Mouse (Mus musculus) neural tube, embryonic 15.5 days (tissue): ENCODE results near the gene March6. TPM values are rescaled to one million over a fixed set of nuclear protein-coding genes. Genes with fewer than 3 reads are reported as not detected.

Source experiments
- ATAC-seq: fragments of 200-750 bp; cut with Nextera tagmentation; 2 replicates; pipeline ENCODE4 v1.8.0; 2017; ENCODE audit warnings: mild to moderate bottlenecking, moderate TSS enrichment, moderate library complexity; ENCODE audit not compliant: low FRiP score
- H3K27ac ChIP-seq: fragments of 300-500 bp; sonication (generic); replicated peaks from 2 replicates; pipeline ENCODE4 v1.5.1; 2015; ENCODE audit warnings: mild to moderate bottlenecking, inconsistent platforms
- H3K27me3 ChIP-seq: fragments of 300-500 bp; sonication (generic); replicated peaks from 2 replicates; pipeline ENCODE4 v1.6.1; 2015; ENCODE audit warnings: inconsistent platforms
- H3K36me3 ChIP-seq: fragments of 300-500 bp; sonication (generic); 2 replicates; pipeline ENCODE4 v1.6.1; 2015; ENCODE audit warnings: inconsistent platforms
- H3K4me1 ChIP-seq: fragments of 300-500 bp; sonication (generic); 2 replicates; pipeline ENCODE4 v1.6.1; 2015; ENCODE audit warnings: inconsistent platforms
- H3K4me2 ChIP-seq: fragments of 300-500 bp; sonication (generic); 2 replicates; pipeline ENCODE4 v1.6.1; 2015; ENCODE audit warnings: inconsistent platforms, mild to moderate bottlenecking, moderate library complexity
- H3K4me3 ChIP-seq: fragments of 300-500 bp; sonication (generic); replicated peaks from 2 replicates; pipeline ENCODE4 v1.5.1; 2015; ENCODE audit warnings: mild to moderate bottlenecking, inconsistent platforms
- H3K9ac ChIP-seq: fragments of 300-500 bp; sonication (generic); replicated peaks from 2 replicates; pipeline ENCODE4 v1.6.1; 2015; ENCODE audit warnings: mild to moderate bottlenecking, inconsistent platforms
- H3K9me3 ChIP-seq: fragments of 300-500 bp; sonication (generic); replicated peaks from 2 replicates; pipeline ENCODE4 v1.6.1; 2016; ENCODE audit warnings: inconsistent platforms
- WGBS: fragments of 180-500 bp; shearing (Covaris S2); methylation state at CpG from one replicate; pipeline ENCODE4 v1.1.7; 2015; ENCODE audit warnings: mixed read lengths; 5-methylcytosine and 5-hydroxymethylcytosine counted together
- polyA plus RNA-seq: library from polyadenylated mRNA; unstranded; fragments of >200 nt; fragmentation: Nextera tagmentation; extraction: Ambion mirVana; gene quantifications from 2 replicates; pipeline ENCODE4 v1.2.1, GENCODE M21; 2015

Gene March6
- polyA plus RNA-seq, 1 experiment from 2014 or later = 63.2 TPM

DNA sequence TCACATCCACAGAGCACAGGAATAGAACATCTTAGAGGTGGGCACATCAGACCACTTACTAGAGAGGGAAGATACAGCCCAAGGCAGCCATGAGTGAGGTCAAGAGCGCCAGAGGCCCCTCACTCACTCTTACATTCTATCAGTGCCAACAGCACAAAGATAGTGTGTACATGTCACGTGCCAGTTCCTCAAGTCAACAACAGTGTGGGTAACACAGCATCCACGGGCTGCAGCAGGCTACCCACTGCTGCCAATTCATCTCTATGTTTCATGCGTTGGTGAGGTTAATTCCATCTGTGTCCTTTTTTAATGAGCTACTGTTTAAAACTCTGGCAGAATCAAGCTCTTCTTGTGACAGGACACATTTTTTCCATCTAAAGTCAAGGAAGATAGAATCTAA is 88.2 kb downstream of the March6 start:
- H3K27ac ChIP-seq = no peak overlapping the region
- H3K4me3 ChIP-seq = no peak overlapping the region
- no peaks in the 10 kb centered on the region for H3K27me3 ChIP-seq
- H3K9me3 ChIP-seq = no peaks in the 10 kb centered on the region
- no peak overlapping the region for H3K4me2 ChIP-seq
- 91% methylated on average over 4 of the region's 4 CpGs for WGBS
- H3K36me3 ChIP-seq = no peaks in the 10 kb centered on the region
- no peak overlapping the region for H3K9ac ChIP-seq
- ATAC-seq = no peak
- H3K4me1 ChIP-seq = 0 out of 2 replicates have a peak, but pooled peaks cover 3% of the 10 kb centered on the region

- Histone ChIP-seq H3K27me3 (no peaks in the 10 kb centered on the region), H3K9me3 (no peaks in the 10 kb centered on the region), H3K4me2 (no peak overlapping the region), H3K9ac (no peak overlapping the region), H3K4me3 (no peak overlapping the region), H3K4me1 (0 out of 2 replicates have a peak, but pooled peaks cover 2% of the 10 kb centered on the region), H3K27ac (no peak overlapping the region), H3K36me3 (no peaks in the 10 kb centered on the region)
- WGBS = 78% methylated on average over 6 of the region's 6 CpGs
- no peak for ATAC-seq
Measured at GRCm38 (mm10) chr15:31441996-31442395, 88.9 kb downstream of the March6 start.

GRCm38 (mm10) chr15:31436811-31437210 is 94.0 kb downstream of the March6 start:
- H3K27ac ChIP-seq = no peak overlapping the region

DNA sequence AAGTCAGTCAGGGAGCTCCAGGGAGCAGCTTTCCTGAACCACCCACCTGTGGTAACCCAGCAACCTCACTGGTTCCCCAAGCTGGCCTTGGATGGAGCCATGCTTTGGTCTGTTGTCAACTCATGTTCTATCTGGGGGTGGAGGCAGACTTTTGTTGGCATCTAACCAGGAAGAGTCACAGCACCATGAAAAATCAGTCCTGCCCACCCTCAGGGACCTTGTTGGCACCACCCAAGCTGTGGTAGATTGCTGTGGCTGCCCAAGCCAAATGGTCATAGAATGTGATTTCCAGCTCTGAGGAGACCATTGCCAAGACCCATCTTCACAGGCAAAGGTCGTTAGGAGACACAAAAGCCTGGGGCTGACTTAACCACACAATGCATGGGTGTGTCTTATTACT is 94.8 kb downstream of the March6 start:
- ATAC-seq = no peak
- no peaks in the 10 kb centered on the region for H3K27me3 ChIP-seq
- no peaks in the 10 kb centered on the region for H3K4me1 ChIP-seq
- H3K36me3 ChIP-seq = no peaks in the 10 kb centered on the region
- H3K9ac ChIP-seq = no peak overlapping the region
- H3K9me3 ChIP-seq = no peaks in the 10 kb centered on the region
- no peak overlapping the region for H3K27ac ChIP-seq
- H3K4me3 ChIP-seq = no peak overlapping the region
- H3K4me2 ChIP-seq = no peak overlapping the region
- WGBS = 50% methylated on average over 1 of the region's 1 CpGs

More at GRCm38 (mm10) chr15:31436811-31437210, 94.0 kb downstream of the March6 start:
- Histone ChIP-seq H3K4me3 (no peak overlapping the region), H3K36me3 (no peaks in the 10 kb centered on the region), H3K9ac (no peak overlapping the region), H3K9me3 (no peaks in the 10 kb centered on the region), H3K4me1 (no peaks in the 10 kb centered on the region), H3K4me2 (no peak overlapping the region), H3K27me3 (no peaks in the 10 kb centered on the region)
- no peak for ATAC-seq
- 82% methylated on average over 2 of the region's 2 CpGs for WGBS

- Histone ChIP-seq H3K9me3 (no peaks in the 10 kb centered on the region), H3K4me2 (no peak overlapping the region), H3K4me1 (no peaks in the 10 kb centered on the region), H3K4me3 (no peak overlapping the region), H3K27ac (no peak overlapping the region), H3K36me3 (no peaks in the 10 kb centered on the region), H3K27me3 (no peaks in the 10 kb centered on the region), H3K9ac (no peak overlapping the region)
- no peak for ATAC-seq
- WGBS = 80% methylated on average over 7 of the region's 7 CpGs
Measured at GRCm38 (mm10) chr15:31433768-31434167, 97.1 kb downstream of the March6 start.

GRCm38 (mm10) chr15:31431847-31432246 is 99.0 kb downstream of the March6 start:
- H3K4me1 ChIP-seq = no peaks in the 10 kb centered on the region
- H3K9me3 ChIP-seq = no peaks in the 10 kb centered on the region
- no peak overlapping the region for H3K9ac ChIP-seq
- H3K36me3 ChIP-seq = no peaks in the 10 kb centered on the region
- no peaks in the 10 kb centered on the region for H3K27me3 ChIP-seq
- no peak overlapping the region for H3K4me2 ChIP-seq
- ATAC-seq = no peak
- WGBS = 90% methylated on average over 8 of the region's 8 CpGs
- H3K4me3 ChIP-seq = no peak overlapping the region
- H3K27ac ChIP-seq = no peak overlapping the region

GRCm38 (mm10) chr15:31430014-31430413 is 100.8 kb downstream of the March6 start:
- no peaks in the 10 kb centered on the region for H3K36me3 ChIP-seq
- 69% methylated on average over 2 of the region's 2 CpGs for WGBS
- H3K4me2 ChIP-seq = no peak overlapping the region
- H3K27ac ChIP-seq = no peak overlapping the region
- peaks cover 6% of the 10 kb centered on the region for H3K4me1 ChIP-seq
- H3K27me3 ChIP-seq = no peaks in the 10 kb centered on the region
- no peak overlapping the region for H3K4me3 ChIP-seq
- H3K9ac ChIP-seq = no peak overlapping the region
- H3K9me3 ChIP-seq = no peaks in the 10 kb centered on the region
- ATAC-seq = no peak

DNA sequence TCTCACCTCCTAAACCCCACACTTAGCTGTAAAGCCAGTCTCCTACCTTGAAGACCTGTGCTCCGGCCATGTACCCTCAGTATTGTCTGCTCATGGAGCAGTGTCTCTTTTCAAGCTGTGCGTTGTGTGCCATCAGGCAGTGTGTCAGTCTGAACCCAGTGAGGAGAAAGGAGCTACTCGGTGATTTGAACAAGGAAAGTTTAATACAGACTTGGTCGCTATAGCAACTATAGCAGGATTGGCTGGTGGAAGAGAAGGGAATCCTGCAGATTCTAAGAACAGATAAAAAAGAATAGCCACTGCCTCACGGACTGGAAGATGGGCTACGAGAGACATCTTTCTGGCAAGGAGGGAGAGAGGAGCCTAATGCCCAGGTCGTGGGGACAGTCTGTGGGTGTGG is 101.4 kb downstream of the March6 start:
- no peak for ATAC-seq
- peaks cover 6% of the 10 kb centered on the region for H3K4me1 ChIP-seq

DNA sequence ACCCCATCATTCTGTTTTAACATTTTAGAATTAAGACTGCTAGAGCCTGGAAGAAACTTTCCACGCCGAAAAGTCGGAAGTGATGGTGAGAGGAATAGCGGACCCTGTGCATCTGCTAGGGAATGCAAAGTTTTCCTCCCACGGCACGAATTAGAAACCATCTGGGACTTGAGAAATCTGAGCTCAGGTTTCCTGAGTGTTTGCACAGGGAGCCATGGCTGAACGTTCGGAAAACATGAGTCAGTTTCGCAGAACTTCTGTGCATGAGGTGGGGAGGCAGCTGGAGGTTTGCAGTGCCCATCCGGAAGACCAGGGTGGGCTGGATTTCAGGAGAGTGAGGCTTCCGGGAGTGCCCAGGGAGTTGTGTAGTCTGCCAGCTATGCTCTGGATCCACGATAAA is 102.3 kb downstream of the March6 start:
- Histone ChIP-seq H3K36me3 (no peaks in the 10 kb centered on the region), H3K27ac (no peak overlapping the region), H3K9ac (no peak overlapping the region), H3K4me3 (no peak overlapping the region), H3K4me2 (no peak overlapping the region), H3K4me1 (peaks cover 6% of the 10 kb centered on the region), H3K27me3 (no peaks in the 10 kb centered on the region), H3K9me3 (no peaks in the 10 kb centered on the region)
- no peak for ATAC-seq
- 85% methylated on average over 12 of the region's 12 CpGs for WGBS

More for the DNA sequence above, 101.4 kb downstream of the March6 start:
- WGBS = 62% methylated on average over 7 of the region's 7 CpGs
- Histone ChIP-seq H3K9me3 (no peaks in the 10 kb centered on the region), H3K4me3 (no peak overlapping the region), H3K4me2 (no peak overlapping the region), H3K27ac (no peak overlapping the region), H3K27me3 (no peaks in the 10 kb centered on the region), H3K36me3 (no peaks in the 10 kb centered on the region), H3K9ac (no peak overlapping the region)

DNA sequence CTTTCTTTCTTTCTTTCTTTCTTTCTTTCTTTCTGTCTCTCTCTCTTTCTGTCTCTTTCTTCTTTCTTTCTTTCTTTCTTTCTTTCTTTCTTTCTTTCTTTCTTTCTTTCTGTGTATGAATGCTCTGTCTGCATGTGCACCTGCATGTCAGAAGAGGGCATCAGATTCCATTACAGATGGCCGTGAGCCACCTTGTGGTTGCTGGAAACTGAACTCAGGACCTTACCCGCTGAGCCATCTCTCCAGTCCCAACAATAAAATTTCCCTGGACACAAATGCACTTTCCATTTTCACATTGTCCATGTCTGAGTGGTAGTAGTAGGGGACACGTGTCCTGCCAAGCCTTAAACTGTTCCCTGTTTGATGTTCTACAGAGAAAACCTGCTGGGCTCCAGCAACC is 103.5 kb downstream of the March6 start:
- no peak overlapping the region for H3K4me2 ChIP-seq
- H3K4me3 ChIP-seq = no peak overlapping the region
- no peaks in the 10 kb centered on the region for H3K36me3 ChIP-seq
- H3K27ac ChIP-seq = no peak overlapping the region
- no peaks in the 10 kb centered on the region for H3K27me3 ChIP-seq
- H3K9ac ChIP-seq = no peak overlapping the region
- 62% methylated on average over 3 of the region's 3 CpGs for WGBS
- H3K4me1 ChIP-seq = peaks cover 6% of the 10 kb centered on the region
- no peaks in the 10 kb centered on the region for H3K9me3 ChIP-seq
- no peak for ATAC-seq

DNA sequence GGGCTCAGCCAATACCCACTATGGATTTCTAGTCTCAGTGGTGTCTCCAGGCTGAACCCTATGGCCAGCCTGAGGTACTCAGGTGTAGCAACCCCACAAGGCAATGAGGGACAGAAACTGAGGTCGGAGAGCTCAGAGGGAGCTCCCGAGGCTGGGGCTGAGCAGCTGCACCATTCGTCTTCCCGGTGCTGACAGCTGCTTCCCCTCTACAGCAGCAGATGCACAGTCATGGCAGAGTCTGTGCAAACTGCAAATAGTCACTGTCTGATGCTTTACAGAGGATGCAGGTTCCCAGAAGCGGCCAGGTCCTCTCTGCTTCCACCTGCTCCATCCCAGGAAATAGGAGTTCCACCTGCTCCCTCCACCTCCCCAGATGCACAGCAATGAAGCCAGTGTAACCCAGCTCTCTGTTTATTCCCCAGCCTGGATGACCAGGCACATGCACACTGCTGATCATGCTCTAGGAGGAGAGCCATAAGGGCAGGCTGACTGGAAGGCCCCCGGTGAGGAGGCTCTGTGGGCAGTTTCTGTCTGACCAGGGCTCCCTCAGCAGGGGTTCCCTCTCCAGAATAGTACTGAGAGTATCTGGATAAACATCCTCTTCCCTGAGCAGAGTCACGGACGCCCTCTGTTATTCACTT is 104.7 kb downstream of the March6 start:
- no peaks in the 10 kb centered on the region for H3K9me3 ChIP-seq
- WGBS = 42% methylated on average over 8 of the region's 8 CpGs
- peaks cover 6% of the 10 kb centered on the region for H3K4me1 ChIP-seq
- no peak overlapping the region for H3K9ac ChIP-seq
- no peaks in the 10 kb centered on the region for H3K36me3 ChIP-seq
- ATAC-seq = peak; percentile 63
- no peak overlapping the region for H3K27ac ChIP-seq
- no peak overlapping the region for H3K4me3 ChIP-seq
- no peaks in the 10 kb centered on the region for H3K27me3 ChIP-seq
- H3K4me2 ChIP-seq = no peak overlapping the region

GRCm38 (mm10) chr15:31422649-31423369 is 108.0 kb downstream of the March6 start:
- Histone ChIP-seq H3K27me3 (no peaks in the 10 kb centered on the region), H3K4me2 (no peak overlapping the region), H3K36me3 (no peaks in the 10 kb centered on the region), H3K27ac (no peak overlapping the region), H3K9me3 (no peaks in the 10 kb centered on the region), H3K4me1 (peaks cover 6% of the 10 kb centered on the region), H3K4me3 (no peak overlapping the region), H3K9ac (no peak overlapping the region)
- no peak for ATAC-seq
- 66% methylated on average over 7 of the region's 7 CpGs for WGBS
